Mouse (Mus musculus): ENCODE data around the gene Tspear. TPM values are rescaled to one million over a fixed set of nuclear protein-coding genes. Genes with fewer than 3 reads are reported as not detected.
"Not testable (repeated sequence)": the region's sequence is repeated elsewhere in the genome, so short reads cannot be mapped to it uniquely, and the experiment has no call there.

Tspear gene
- polyA plus RNA-seq, 1 experiment: 0.79 TPM

DNA sequence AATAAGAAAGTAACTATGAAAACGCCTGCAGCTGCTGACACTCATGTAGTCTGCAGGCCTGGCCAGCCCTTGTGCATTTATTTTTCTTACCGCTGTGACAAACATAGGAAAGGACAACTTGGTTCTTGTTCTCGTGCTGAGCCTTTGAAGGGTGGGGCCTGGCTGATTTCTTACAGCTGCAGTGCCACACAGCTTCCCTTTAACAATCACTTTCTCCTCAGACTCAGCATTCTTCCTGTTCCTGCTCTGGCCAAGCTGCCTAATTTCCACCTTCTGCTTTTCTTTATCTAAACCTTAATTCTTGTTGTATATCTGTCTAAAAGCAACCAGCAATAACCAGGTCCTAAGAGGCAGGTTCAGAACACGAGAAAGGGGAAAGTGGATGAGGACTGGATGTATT is 27.4 kb downstream of the Tspear start:
- H3K4me3 ChIP-seq (replicated peaks; ENCODE audit: insufficient read depth, low read depth, low read length): no peak overlapping the region
- 71% methylated on average over 4 of the region's 4 CpGs for WGBS
- TF ChIP-seq POLR2A (IDR thresholded peaks at IDR 0.05; ENCODE audit: borderline replicate concordance, insufficient read depth, low read length) (no peak), CTCF (IDR thresholded peaks at IDR 0.05; ENCODE audit: borderline replicate concordance, insufficient read depth, low read depth, low read length) (no peak)
- H3K27me3 ChIP-seq (ENCODE audit: control insufficient read depth, insufficient read depth, low read length): no peaks in the 10 kb centered on the region
- no peaks in the 10 kb centered on the region for H3K4me1 ChIP-seq (ENCODE audit: control insufficient read depth, insufficient read depth, low read length)
- no peak for DNase-seq
- H3K27ac ChIP-seq (ENCODE audit: insufficient read depth, low read length): no peak overlapping the region

DNA sequence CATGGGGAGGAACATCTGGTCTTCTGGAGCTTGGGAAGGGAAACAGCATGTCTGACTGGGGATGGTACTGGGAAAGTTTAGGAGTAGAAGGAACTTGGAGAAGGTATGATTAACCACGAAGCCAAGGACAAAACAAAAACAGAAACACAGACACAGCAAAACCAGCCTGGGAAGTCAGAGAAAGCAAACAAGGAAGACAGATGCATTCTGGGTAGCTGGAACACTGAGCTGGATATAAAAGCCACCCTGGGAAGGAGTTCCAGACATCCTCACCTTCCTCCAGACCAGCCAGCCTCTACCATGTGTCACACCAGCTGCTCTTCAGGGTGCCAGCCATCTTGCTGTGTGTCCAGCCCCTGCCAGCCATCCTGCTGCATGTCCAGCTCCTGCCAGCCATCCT is 29.1 kb downstream of the Tspear start, which contains the start of gene Gm10142:
Gene Gm10142 (plus strand): TSS at position 301 of the 400 bp plus-strand sequence.
- DNase-seq: no peak
- H3K27me3 ChIP-seq (ENCODE audit: control insufficient read depth, insufficient read depth, low read length): no peaks in the 10 kb centered on the region
- H3K4me1 ChIP-seq (ENCODE audit: control insufficient read depth, insufficient read depth, low read length): no peaks in the 10 kb centered on the region
- TF ChIP-seq POLR2A (IDR thresholded peaks at IDR 0.05; ENCODE audit: borderline replicate concordance, insufficient read depth, low read length): no peak
- 77% methylated on average over 1 of the region's 1 CpGs for WGBS
- no peak within 1 kb of the TSS for H3K4me3 ChIP-seq (replicated peaks; ENCODE audit: insufficient read depth, low read depth, low read length)
- no peak within 1 kb of the TSS for H3K27ac ChIP-seq (ENCODE audit: insufficient read depth, low read length)

DNA sequence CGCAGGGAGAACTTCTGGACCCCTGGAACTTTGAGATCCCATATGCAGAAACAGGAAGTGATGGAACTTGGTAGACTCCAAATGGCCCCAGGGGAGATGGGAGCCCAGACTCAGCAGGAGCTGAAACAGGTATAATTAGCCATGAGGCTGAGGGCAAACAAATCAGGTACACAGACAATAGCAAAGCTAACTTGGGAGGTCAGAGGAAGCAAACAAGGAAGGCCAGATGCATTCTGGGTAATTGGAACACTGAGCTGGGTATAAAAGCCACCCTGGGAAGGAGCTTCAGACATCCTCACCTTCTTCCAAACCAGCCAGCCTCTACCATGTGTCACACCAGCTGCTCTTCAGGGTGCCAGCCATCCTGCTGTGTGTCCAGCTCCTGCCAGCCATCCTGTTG is 33.9 kb downstream of the Tspear start, which contains the start of gene Krtap12-1:
Gene Krtap12-1 (plus strand): TSS at position 301 of the 400 bp plus-strand sequence.
- DNase-seq; H3K27ac ChIP-seq (ENCODE audit: insufficient read depth, low read length); H3K27me3 ChIP-seq (ENCODE audit: control insufficient read depth, insufficient read depth, low read length); H3K4me3 ChIP-seq (replicated peaks; ENCODE audit: insufficient read depth, low read depth, low read length); H3K4me1 ChIP-seq (ENCODE audit: control insufficient read depth, insufficient read depth, low read length): not testable (repeated sequence)
- 97% methylated on average over 1 of the region's 1 CpGs for whole genome bisulfite sequencing

GRCm38 (mm10) chr10:77724855-77725254 is 38.5 kb downstream of the Tspear start:
- Histone ChIP-seq H3K27me3 (ENCODE audit: control insufficient read depth, insufficient read depth, low read length) (no peaks in the 10 kb centered on the region), H3K4me1 (ENCODE audit: control insufficient read depth, insufficient read depth, low read length) (no peaks in the 10 kb centered on the region), H3K4me3 (replicated peaks; ENCODE audit: insufficient read depth, low read depth, low read length) (no peak overlapping the region), H3K27ac (ENCODE audit: insufficient read depth, low read length) (no peak overlapping the region)
- DNase-seq: no peak
- TF ChIP-seq CTCF (IDR thresholded peaks at IDR 0.05; ENCODE audit: borderline replicate concordance, insufficient read depth, low read depth, low read length): no peak
- no peak for TF ChIP-seq POLR2A (IDR thresholded peaks at IDR 0.05; ENCODE audit: borderline replicate concordance, insufficient read depth, low read length)
- 72% methylated on average over 8 of the region's 8 CpGs for WGBS

- WGBS: 13% methylated on average over 3 of the region's 3 CpGs
- DNase-seq: peak; percentile 8 to 25
- TF ChIP-seq POLR2A (IDR thresholded peaks at IDR 0.05; ENCODE audit: borderline replicate concordance, insufficient read depth, low read length) (no peak), CTCF (IDR thresholded peaks at IDR 0.05; ENCODE audit: borderline replicate concordance, insufficient read depth, low read depth, low read length) (no peak)
- no peaks in the 10 kb centered on the region for H3K4me1 ChIP-seq (ENCODE audit: control insufficient read depth, insufficient read depth, low read length)
- no peak within 1 kb of the TSS for H3K27ac ChIP-seq (ENCODE audit: insufficient read depth, low read length)
- H3K4me3 ChIP-seq (replicated peaks; ENCODE audit: insufficient read depth, low read depth, low read length): no peak within 1 kb of the TSS
- H3K27me3 ChIP-seq (ENCODE audit: control insufficient read depth, insufficient read depth, low read length): no peaks in the 10 kb centered on the region
Measured at GRCm38 (mm10) chr10:77726186-77726585, 39.8 kb downstream of the Tspear start, which contains the start of gene Gm10100. Gm10100 (plus strand) TSS chr10:77726486.

- no peak for DNase-seq
- Histone ChIP-seq H3K4me1 (ENCODE audit: control insufficient read depth, insufficient read depth, low read length) (no peaks in the 10 kb centered on the region), H3K27me3 (ENCODE audit: control insufficient read depth, insufficient read depth, low read length) (no peaks in the 10 kb centered on the region), H3K27ac (ENCODE audit: insufficient read depth, low read length) (no peak overlapping the region), H3K4me3 (replicated peaks; ENCODE audit: insufficient read depth, low read depth, low read length) (no peak overlapping the region)
- no peak for TF ChIP-seq POLR2A (IDR thresholded peaks at IDR 0.05; ENCODE audit: borderline replicate concordance, insufficient read depth, low read length)
- no peak for TF ChIP-seq CTCF (IDR thresholded peaks at IDR 0.05; ENCODE audit: borderline replicate concordance, insufficient read depth, low read depth, low read length)
- 79% methylated on average over 4 of the region's 4 CpGs for WGBS
Measured at GRCm38 (mm10) chr10:77728280-77728679, 41.9 kb downstream of the Tspear start.

DNA sequence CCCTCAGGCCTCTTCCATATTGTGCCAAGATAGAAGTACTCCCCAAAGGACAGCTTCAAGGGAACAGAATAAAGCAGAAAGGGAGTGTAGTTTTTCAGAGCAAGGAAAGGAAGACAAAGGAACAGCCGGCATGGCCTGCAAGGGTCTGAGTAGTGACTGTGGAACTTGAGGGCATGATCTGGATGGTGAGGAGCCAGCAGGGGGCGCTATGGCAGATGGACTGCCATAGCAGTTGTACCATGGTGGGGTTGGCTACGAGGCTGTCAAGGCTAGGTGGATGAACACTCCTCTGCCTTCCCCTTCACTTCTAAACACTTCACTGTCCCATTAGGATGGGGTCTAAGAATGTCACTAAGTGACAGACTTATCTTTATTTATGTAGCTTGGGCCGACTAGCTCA is 42.9 kb downstream of the Tspear start:
- no peak overlapping the region for H3K27ac ChIP-seq (ENCODE audit: insufficient read depth, low read length)
- H3K27me3 ChIP-seq (ENCODE audit: control insufficient read depth, insufficient read depth, low read length): no peaks in the 10 kb centered on the region
- H3K4me3 ChIP-seq (replicated peaks; ENCODE audit: insufficient read depth, low read depth, low read length): no peak overlapping the region
- no peaks in the 10 kb centered on the region for H3K4me1 ChIP-seq (ENCODE audit: control insufficient read depth, insufficient read depth, low read length)
- DNase-seq: no peak
- no peak for TF ChIP-seq POLR2A (IDR thresholded peaks at IDR 0.05; ENCODE audit: borderline replicate concordance, insufficient read depth, low read length)
- no peak for TF ChIP-seq CTCF (IDR thresholded peaks at IDR 0.05; ENCODE audit: borderline replicate concordance, insufficient read depth, low read depth, low read length)
- WGBS: 60% methylated on average over 4 of the region's 4 CpGs

GRCm38 (mm10) chr10:77735928-77736327 is 49.6 kb downstream of the Tspear start:
- Histone ChIP-seq H3K27ac (ENCODE audit: insufficient read depth, low read length) (no peak overlapping the region), H3K4me3 (replicated peaks; ENCODE audit: insufficient read depth, low read depth, low read length) (no peak overlapping the region), H3K4me1 (ENCODE audit: control insufficient read depth, insufficient read depth, low read length) (no peaks in the 10 kb centered on the region), H3K27me3 (ENCODE audit: control insufficient read depth, insufficient read depth, low read length) (no peaks in the 10 kb centered on the region)
- no peak for DNase-seq
- WGBS: 84% methylated on average over 1 of the region's 1 CpGs
- TF ChIP-seq POLR2A (IDR thresholded peaks at IDR 0.05; ENCODE audit: borderline replicate concordance, insufficient read depth, low read length): no peak

GRCm38 (mm10) chr10:77738929-77739328 is 52.6 kb downstream of the Tspear start:
- H3K27ac ChIP-seq (ENCODE audit: insufficient read depth, low read length): no peak overlapping the region
- no peak overlapping the region for H3K4me3 ChIP-seq (replicated peaks; ENCODE audit: insufficient read depth, low read depth, low read length)
- no peaks in the 10 kb centered on the region for H3K27me3 ChIP-seq (ENCODE audit: control insufficient read depth, insufficient read depth, low read length)
- no peak for DNase-seq
- WGBS: 91% methylated on average over 4 of the region's 4 CpGs
- no peak for TF ChIP-seq POLR2A (IDR thresholded peaks at IDR 0.05; ENCODE audit: borderline replicate concordance, insufficient read depth, low read length)
- TF ChIP-seq CTCF (IDR thresholded peaks at IDR 0.05; ENCODE audit: borderline replicate concordance, insufficient read depth, low read depth, low read length): no peak
- H3K4me1 ChIP-seq (ENCODE audit: control insufficient read depth, insufficient read depth, low read length): no peaks in the 10 kb centered on the region

DNA sequence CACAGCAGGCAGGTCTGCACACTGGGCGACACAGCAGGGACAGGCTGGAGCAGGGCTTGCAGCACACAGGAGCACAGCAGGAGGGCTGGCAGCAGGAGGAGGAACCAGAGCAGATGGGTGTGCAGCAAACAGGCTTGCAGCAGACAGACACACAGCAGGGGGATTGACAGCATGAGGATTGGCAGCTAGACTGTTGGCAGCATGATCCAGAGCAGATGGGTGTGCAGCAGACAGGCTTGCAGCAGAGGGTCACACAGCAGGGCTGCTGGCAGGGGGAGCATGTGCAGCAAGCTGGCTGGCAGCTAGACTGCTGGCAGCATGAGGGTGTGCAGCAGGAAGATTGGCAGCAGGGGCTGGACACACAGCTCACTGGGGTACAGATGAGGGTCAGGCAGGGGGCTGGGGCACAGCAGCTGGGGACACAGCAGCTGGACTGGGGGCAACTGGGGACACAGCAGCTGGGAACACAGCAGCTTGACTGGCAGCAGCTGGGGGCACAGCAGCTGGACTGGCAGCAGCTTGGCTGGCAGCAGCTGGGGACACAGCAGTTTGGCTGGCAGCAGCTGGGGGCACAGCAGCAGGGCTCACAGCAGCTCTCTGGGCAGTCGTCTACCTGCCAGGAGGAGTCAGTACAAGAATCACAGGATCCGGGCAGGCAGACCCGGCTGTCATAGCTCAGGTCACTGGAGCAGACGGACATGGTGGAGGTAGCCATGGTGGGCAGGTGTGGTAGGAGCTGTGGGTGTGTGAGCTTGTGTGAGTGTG is 55.7 kb downstream of the Tspear start, which contains the start of gene Gm18596:
Gene Gm18596 (minus strand): TSS at position 715 of the 765 bp plus-strand sequence.
- H3K4me3 ChIP-seq (replicated peaks; ENCODE audit: insufficient read depth, low read depth, low read length); H3K4me1 ChIP-seq (ENCODE audit: control insufficient read depth, insufficient read depth, low read length); H3K27me3 ChIP-seq (ENCODE audit: control insufficient read depth, insufficient read depth, low read length); H3K27ac ChIP-seq (ENCODE audit: insufficient read depth, low read length): not testable (repeated sequence)
- 35% methylated on average over 5 of the region's 5 CpGs for WGBS
- DNase-seq: peak in 1 of 2 experiments; percentile 18

DNA sequence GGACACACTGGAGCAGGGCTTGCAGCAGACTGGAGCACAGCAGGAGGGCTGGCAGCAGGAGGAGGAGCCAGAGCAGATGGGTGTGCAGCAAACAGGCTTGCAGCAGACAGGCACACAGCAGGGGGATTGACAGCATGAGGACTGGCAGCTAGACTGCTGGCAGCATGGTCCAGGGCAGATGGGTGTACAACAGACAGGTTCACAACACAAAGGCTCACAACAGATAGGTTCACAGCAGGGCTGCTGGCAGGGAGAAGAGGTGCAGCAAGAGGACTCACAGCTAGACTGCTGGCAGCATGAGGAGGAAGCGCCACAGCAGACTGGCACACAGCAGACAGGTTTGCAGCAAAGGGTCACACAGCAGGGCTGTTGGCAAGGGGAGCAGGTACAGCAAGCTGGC is 64.3 kb downstream of the Tspear start:
- WGBS: 0% methylated on average over 1 of the region's 1 CpGs
- H3K27me3 ChIP-seq (ENCODE audit: control insufficient read depth, insufficient read depth, low read length); H3K4me1 ChIP-seq (ENCODE audit: control insufficient read depth, insufficient read depth, low read length); H3K27ac ChIP-seq (ENCODE audit: insufficient read depth, low read length); H3K4me3 ChIP-seq (replicated peaks; ENCODE audit: insufficient read depth, low read depth, low read length): not testable (repeated sequence)
- DNase-seq: peak; percentile 18 to 33

Measured in cerebellum, adult 2 months (tissue).